Mouse (Mus musculus) intestine, embryonic 16.5 days (tissue): ENCODE data around the gene Fam168a. TPM values are rescaled to one million over a fixed set of nuclear protein-coding genes. Genes with fewer than 3 reads are reported as not detected.
A peak's percentile ranks its signal among the peaks of the same experiment; 100 is the strongest.
"Not testable (repeated sequence)": the region's sequence is repeated elsewhere in the genome, so short reads cannot be mapped to it uniquely, and the experiment has no call there.

Experiments used
- ATAC-seq: fragments of 200-750 bp; cut with Nextera tagmentation; 2 replicates; pipeline ENCODE4 v1.8.0; 2017; ENCODE audit warnings: moderate TSS enrichment, moderate library complexity
- H3K27ac ChIP-seq: fragments of 300-500 bp; sonication (generic); 2 replicates; pipeline ENCODE4 v1.5.1; 2014; ENCODE audit warnings: mild to moderate bottlenecking, low read length
- H3K27me3 ChIP-seq: fragments of 300-500 bp; sonication (generic); replicated peaks from 2 replicates; pipeline ENCODE4 v1.6.1; 2014; ENCODE audit warnings: low read length, control low read depth, mixed read lengths; ENCODE audit not compliant: control insufficient read depth, insufficient read depth
- H3K36me3 ChIP-seq: fragments of 300-500 bp; sonication (generic); 2 replicates; pipeline ENCODE4 v1.6.1; 2014; ENCODE audit warnings: low read length, control low read depth; ENCODE audit not compliant: control insufficient read depth, insufficient read depth
- H3K4me1 ChIP-seq: fragments of 300-500 bp; sonication (generic); 2 replicates; pipeline ENCODE4 v1.6.1; 2014; ENCODE audit warnings: low read length, control low read depth, mixed read lengths; ENCODE audit not compliant: control insufficient read depth, insufficient read depth
- H3K4me2 ChIP-seq: fragments of 300-500 bp; sonication (generic); 2 replicates; pipeline ENCODE4 v1.6.1; 2014; ENCODE audit warnings: low read depth, low read length, control low read depth
- H3K4me3 ChIP-seq: fragments of 300-500 bp; sonication (generic); 2 replicates; pipeline ENCODE4 v1.5.1; 2014; ENCODE audit warnings: mild to moderate bottlenecking, low read length
- H3K9ac ChIP-seq: fragments of 300-500 bp; sonication (generic); 2 replicates; pipeline ENCODE4 v1.6.1; 2014; ENCODE audit warnings: low read depth, low read length
- H3K9me3 ChIP-seq: fragments of 300-500 bp; sonication (generic); 2 replicates; pipeline ENCODE4 v1.6.1; 2016; ENCODE audit warnings: low read length, control low read depth; ENCODE audit not compliant: control insufficient read depth
- WGBS: fragments of 180-500 bp; shearing (Covaris S2); extraction: QIAGEN DNeasy Blood & Tissue Kit; methylation state at CpG from one replicate; pipeline ENCODE4 v1.1.7; 2014; 5-methylcytosine and 5-hydroxymethylcytosine counted together
- polyA plus RNA-seq: library from polyadenylated mRNA; unstranded; fragments of >200 nt; fragmentation: Nextera tagmentation; extraction: Ambion mirVana; gene quantifications from 2 replicates; pipeline ENCODE4 v1.2.1, GENCODE M21; 2015

Fam168a gene
- polyA plus RNA-seq, 1 experiment from 2014 or later, result 24.9 TPM

- Histone ChIP-seq H3K36me3 (no peaks in the 10 kb centered on the region), H3K4me3 (no peak overlapping the region), H3K9ac (no peak overlapping the region), H3K9me3 (no peaks in the 10 kb centered on the region), H3K27ac (no peak overlapping the region), H3K4me1 (peaks cover 17% of the 10 kb centered on the region), H3K27me3 (no peaks in the 10 kb centered on the region), H3K4me2 (no peak overlapping the region)
- 40% methylated on average over 6 of the region's 6 CpGs for WGBS
- no peak for ATAC-seq
Measured at GRCm38 (mm10) chr7:100732341-100733050, 26.1 kb downstream of the Fam168a start.

- Histone ChIP-seq H3K27me3 (no peaks in the 10 kb centered on the region), H3K4me1 (peaks cover 17% of the 10 kb centered on the region), H3K4me3 (no peak overlapping the region), H3K4me2 (no peak overlapping the region), H3K36me3 (no peaks in the 10 kb centered on the region), H3K27ac (no peak overlapping the region), H3K9me3 (no peaks in the 10 kb centered on the region), H3K9ac (no peak overlapping the region)
- ATAC-seq, result 0 out of 2 replicates have a peak, but pooled peaks have one; percentile 33
- 21% methylated on average over 7 of the region's 7 CpGs for WGBS
Measured at GRCm38 (mm10) chr7:100733051-100733813, 26.8 kb downstream of the Fam168a start.

GRCm38 (mm10) chr7:100734201-100734600 is 27.8 kb downstream of the Fam168a start:
- no peak overlapping the region for H3K4me3 ChIP-seq
- no peaks in the 10 kb centered on the region for H3K9me3 ChIP-seq
- no peak for ATAC-seq
- H3K36me3 ChIP-seq, result no peaks in the 10 kb centered on the region
- no peak overlapping the region for H3K4me2 ChIP-seq
- H3K27me3 ChIP-seq, result no peaks in the 10 kb centered on the region
- H3K9ac ChIP-seq, result no peak overlapping the region
- no peak overlapping the region for H3K27ac ChIP-seq
- 62% methylated on average over 6 of the region's 6 CpGs for WGBS
- peaks cover 17% of the 10 kb centered on the region for H3K4me1 ChIP-seq

- peaks cover 17% of the 10 kb centered on the region for H3K4me1 ChIP-seq
- H3K27me3 ChIP-seq, H3K9me3 ChIP-seq, H3K27ac ChIP-seq, H3K4me3 ChIP-seq, H3K9ac ChIP-seq, ATAC-seq, H3K4me2 ChIP-seq, H3K36me3 ChIP-seq: not testable (repeated sequence)
- 71% methylated on average over 2 of the region's 2 CpGs for WGBS
Measured at GRCm38 (mm10) chr7:100734905-100735304, 28.5 kb downstream of the Fam168a start.

GRCm38 (mm10) chr7:100736131-100736530 is 29.7 kb downstream of the Fam168a start:
- 74% methylated on average over 3 of the region's 3 CpGs for WGBS
- H3K9me3 ChIP-seq, result no peaks in the 10 kb centered on the region

GRCm38 (mm10) chr7:100744372-100744771 is 37.9 kb downstream of the Fam168a start:
- H3K4me1 ChIP-seq, result peaks cover 7% of the 10 kb centered on the region; the same call in 1 of the 2 replicates
- no peaks in the 10 kb centered on the region for H3K27me3 ChIP-seq
- H3K4me3 ChIP-seq, result no peak overlapping the region
- WGBS, result 73% methylated on average over 2 of the region's 2 CpGs
- H3K9ac ChIP-seq, result no peak overlapping the region
- no peaks in the 10 kb centered on the region for H3K36me3 ChIP-seq
- H3K4me2 ChIP-seq, result no peak overlapping the region
- H3K27ac ChIP-seq, result no peak overlapping the region
- no peak for ATAC-seq
- H3K9me3 ChIP-seq, result no peaks in the 10 kb centered on the region

More at GRCm38 (mm10) chr7:100736131-100736530, 29.7 kb downstream of the Fam168a start:
- no peak overlapping the region for H3K9ac ChIP-seq
- H3K27me3 ChIP-seq, result no peaks in the 10 kb centered on the region
- no peak overlapping the region for H3K27ac ChIP-seq
- H3K4me2 ChIP-seq, result no peak overlapping the region
- H3K36me3 ChIP-seq, result no peaks in the 10 kb centered on the region
- peaks cover 19% of the 10 kb centered on the region for H3K4me1 ChIP-seq
- no peak for ATAC-seq
- no peak overlapping the region for H3K4me3 ChIP-seq

GRCm38 (mm10) chr7:100750101-100750500 is 43.7 kb downstream of the Fam168a start:
- H3K9me3 ChIP-seq, result no peaks in the 10 kb centered on the region
- no peak overlapping the region for H3K27ac ChIP-seq
- H3K9ac ChIP-seq, result no peak overlapping the region
- no peaks in the 10 kb centered on the region for H3K27me3 ChIP-seq
- H3K4me3 ChIP-seq, result no peak overlapping the region
- no peak overlapping the region for H3K4me2 ChIP-seq
- H3K36me3 ChIP-seq, result no peaks in the 10 kb centered on the region
- H3K4me1 ChIP-seq, result no peaks in the 10 kb centered on the region
- 72% methylated on average over 2 of the region's 2 CpGs for WGBS
- no peak for ATAC-seq

GRCm38 (mm10) chr7:100758718-100759117 is 52.3 kb downstream of the Fam168a start:
- 84% methylated on average over 7 of the region's 7 CpGs for WGBS
- no peaks in the 10 kb centered on the region for H3K27me3 ChIP-seq
- H3K4me3 ChIP-seq, result no peak overlapping the region
- no peak overlapping the region for H3K9ac ChIP-seq
- H3K9me3 ChIP-seq, result no peaks in the 10 kb centered on the region
- no peaks in the 10 kb centered on the region for H3K4me1 ChIP-seq
- H3K4me2 ChIP-seq, result no peak overlapping the region
- H3K36me3 ChIP-seq, result no peaks in the 10 kb centered on the region
- no peak overlapping the region for H3K27ac ChIP-seq
- ATAC-seq, result no peak

GRCm38 (mm10) chr7:100762726-100763125 is 56.3 kb downstream of the Fam168a start:
- no peaks in the 10 kb centered on the region for H3K9me3 ChIP-seq

More at GRCm38 (mm10) chr7:100762726-100763125, 56.3 kb downstream of the Fam168a start:
- Histone ChIP-seq H3K27me3 (no peaks in the 10 kb centered on the region), H3K4me3 (no peak overlapping the region), H3K27ac (no peak overlapping the region), H3K4me1 (peaks cover 4% of the 10 kb centered on the region), H3K36me3 (no peaks in the 10 kb centered on the region), H3K4me2 (no peak overlapping the region), H3K9ac (no peak overlapping the region)
- no peak for ATAC-seq
